Mouse (Mus musculus) mouse embryonic stem cell (cell line): ENCODE results near the gene Msh4.
"Not testable (repeated sequence)": the region's sequence is repeated elsewhere in the genome, so short reads cannot be mapped to it uniquely, and the experiment has no call there.

ENCODE experiments used
- in situ Hi-C, 2 experiments: fragments of 300-500 bp; cut with MboI; formaldehyde crosslinking; loops; 1 replicate in 1 of 2; 3 replicates in 1 of 2; pipeline ENCODE4 v1.14.3; 2019 to 2020; ENCODE audit warnings: low sequenced_read_pairs in 2 of 2, low pct_unique_long_range_greater_than_20kb in 1 of 2, mixed read lengths in 1 of 2; ENCODE audit not compliant: unreplicated experiment in 1 of 2

Gene Msh4

GRCm38 (mm10) chr3:153864636-153865429 is 41.1 kb downstream of the Msh4 start:
- in situ Hi-C loops = no loop called here

- in situ Hi-C loops = no loop called here
Measured at GRCm38 (mm10) chr3:153863816-153864215, 42.1 kb downstream of the Msh4 start.

- in situ Hi-C loops = not testable (repeated sequence)
Measured at GRCm38 (mm10) chr3:153860392-153860791, 45.5 kb downstream of the Msh4 start.

- in situ Hi-C loops = no loop called here
Measured at GRCm38 (mm10) chr3:153858350-153859001, 47.5 kb downstream of the Msh4 start.

- in situ Hi-C loops = no loop called here
Measured at GRCm38 (mm10) chr3:153852266-153852665, 53.7 kb downstream of the Msh4 start.

- in situ Hi-C loops = no loop called here
Measured at GRCm38 (mm10) chr3:153850759-153851158, 55.2 kb downstream of the Msh4 start.

GRCm38 (mm10) chr3:153849368-153850015 is 56.4 kb downstream of the Msh4 start:
- in situ Hi-C loops = no loop called here

GRCm38 (mm10) chr3:153847207-153847733 is 58.7 kb downstream of the Msh4 start:
- in situ Hi-C loops = no loop called here

- in situ Hi-C loops = no loop called here
Measured at GRCm38 (mm10) chr3:153846109-153846508, 59.8 kb downstream of the Msh4 start.

GRCm38 (mm10) chr3:153845500-153845899 is 60.4 kb downstream of the Msh4 start:
- in situ Hi-C loops = no loop called here

- in situ Hi-C loops = no loop called here
Measured at GRCm38 (mm10) chr3:153844757-153845156, 61.2 kb downstream of the Msh4 start.

GRCm38 (mm10) chr3:153844030-153844429 is 61.9 kb downstream of the Msh4 start, which contains the start of gene Asb17:
Gene Asb17, plus strand, starts transcription at chr3:153844209.
- in situ Hi-C loops = no loop called here

- in situ Hi-C loops = no loop called here
Measured at GRCm38 (mm10) chr3:153837593-153837992, 68.3 kb downstream of the Msh4 start.

GRCm38 (mm10) chr3:153836316-153836715 is 69.6 kb downstream of the Msh4 start:
- in situ Hi-C loops = no loop called here

- in situ Hi-C loops = no loop called here
Measured at GRCm38 (mm10) chr3:153835455-153836086, 70.4 kb downstream of the Msh4 start.

GRCm38 (mm10) chr3:153834071-153834470 is 71.9 kb downstream of the Msh4 start:
- in situ Hi-C loops = no loop called here

- in situ Hi-C loops = no loop called here
Measured at GRCm38 (mm10) chr3:153832654-153832945, 73.3 kb downstream of the Msh4 start.

- in situ Hi-C loops = no loop called here
Measured at GRCm38 (mm10) chr3:153831873-153832653, 73.9 kb downstream of the Msh4 start.
